Mouse (Mus musculus) right cerebral cortex, postnatal 10 days (tissue): ENCODE results near the gene Med19.
"Not testable (repeated sequence)": the region's sequence is repeated elsewhere in the genome, so short reads cannot be mapped to it uniquely, and the experiment has no call there.

Source experiments
- DNase-seq, 2 experiments: peaks; one replicate each; pipeline ENCODE4 v3.0.0; 2021; ENCODE audit warnings: low spot score in 2 of 2

The Med19 gene

GRCm38 (mm10) chr2:84669828-84670568 is 8.2 kb upstream of the Med19 start:
- no peak for DNase-seq

- DNase-seq, result peak; percentile 96
Observed at GRCm38 (mm10) chr2:84670569-84670933, 7.7 kb upstream of the Med19 start, which contains the start of gene Selenoh. TSS of gene Selenoh (minus strand) at chr2:84670770.

- not testable (repeated sequence) for DNase-seq
Observed at GRCm38 (mm10) chr2:84671535-84671934, 6.7 kb upstream of the Med19 start.

DNA sequence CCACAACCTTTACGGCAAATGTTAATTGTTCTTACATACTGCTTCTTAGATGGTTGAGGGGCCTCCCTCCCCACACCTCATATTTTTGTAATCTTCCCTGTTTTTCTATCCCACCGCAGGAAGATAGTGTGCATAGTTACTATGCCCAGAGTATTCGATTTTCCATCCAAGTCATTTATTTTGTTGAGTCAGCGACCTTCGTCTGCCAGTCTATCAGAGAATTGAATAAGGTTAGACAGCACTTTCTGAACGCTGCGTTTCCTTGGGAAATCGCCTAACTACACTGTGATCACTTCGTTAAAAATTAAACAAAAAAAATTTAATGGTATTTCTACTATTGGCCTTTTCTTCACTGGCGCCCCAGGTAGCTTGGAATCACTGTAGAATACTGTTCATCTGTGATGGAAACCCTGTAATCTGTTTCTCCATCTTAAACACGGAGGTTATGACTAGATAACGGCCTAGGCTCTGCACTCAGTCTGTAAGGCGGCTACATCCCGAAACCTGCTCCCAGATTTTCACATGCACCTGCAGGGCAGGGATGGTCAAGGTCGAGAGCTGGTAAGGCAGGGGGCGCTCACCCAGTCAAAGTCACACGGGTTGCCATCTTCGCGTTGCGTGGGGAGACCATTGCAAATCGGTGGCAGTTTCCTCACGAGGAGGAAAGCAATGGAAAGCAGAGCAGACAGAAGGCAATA is 783 bp upstream of the Med19 start:
- DNase-seq, result no peak

GRCm38 (mm10) chr2:84679016-84679415 is 814 bp downstream of the Med19 start, which contains the start of gene Tmx2:
TSS of gene Tmx2 (minus strand) at chr2:84679140.
- DNase-seq, result no peak

GRCm38 (mm10) chr2:84682605-84683183 is 4.5 kb downstream of the Med19 start:
- no peak for DNase-seq

DNA sequence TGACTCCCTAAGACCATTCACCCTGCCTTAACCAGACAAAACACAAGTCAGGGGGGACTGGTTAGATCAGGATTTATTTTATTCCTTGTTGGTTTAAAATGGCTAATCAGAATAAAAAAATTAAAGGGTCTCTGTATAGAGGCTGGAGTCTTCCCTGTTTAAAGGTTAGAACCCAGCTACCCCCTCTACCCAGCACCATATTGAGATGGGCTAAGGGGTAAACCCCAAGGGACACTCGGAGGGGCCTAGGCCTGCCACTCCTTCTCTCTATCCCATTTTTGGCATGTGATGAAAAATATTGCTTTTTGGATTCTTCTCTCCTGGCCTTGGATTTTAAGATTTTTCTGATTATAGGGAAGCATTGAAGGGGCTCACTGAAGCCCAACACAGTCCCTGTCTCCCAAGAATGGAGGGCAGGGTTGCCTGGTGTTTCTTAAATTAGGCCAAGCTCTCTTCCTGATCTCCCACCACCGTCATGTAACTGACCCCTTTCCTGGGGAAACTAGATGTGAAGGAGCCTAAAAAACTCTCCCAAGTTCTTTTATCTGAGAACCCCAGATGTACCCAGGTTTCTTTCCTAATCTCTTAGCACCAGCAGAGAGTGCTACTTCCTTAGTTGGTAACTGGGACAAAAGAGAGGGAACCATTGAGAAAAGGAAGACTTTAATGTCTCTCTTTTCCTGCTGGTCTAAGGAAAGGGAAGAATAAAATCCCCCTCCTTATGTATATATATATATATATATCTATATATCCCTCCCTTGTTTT is 10.1 kb downstream of the Med19 start:
- no peak for DNase-seq

- no peak for DNase-seq
Observed at GRCm38 (mm10) chr2:84690050-84690449, 11.8 kb downstream of the Med19 start.

GRCm38 (mm10) chr2:84695007-84695695 is 16.9 kb downstream of the Med19 start:
- DNase-seq, result no peak

GRCm38 (mm10) chr2:84703497-84703896 is 25.3 kb downstream of the Med19 start:
- DNase-seq, result no peak

- no peak for DNase-seq
Observed at GRCm38 (mm10) chr2:84704329-84704728, 26.1 kb downstream of the Med19 start.

- no peak for DNase-seq
Observed at GRCm38 (mm10) chr2:84705295-84705694, 27.1 kb downstream of the Med19 start.

DNA sequence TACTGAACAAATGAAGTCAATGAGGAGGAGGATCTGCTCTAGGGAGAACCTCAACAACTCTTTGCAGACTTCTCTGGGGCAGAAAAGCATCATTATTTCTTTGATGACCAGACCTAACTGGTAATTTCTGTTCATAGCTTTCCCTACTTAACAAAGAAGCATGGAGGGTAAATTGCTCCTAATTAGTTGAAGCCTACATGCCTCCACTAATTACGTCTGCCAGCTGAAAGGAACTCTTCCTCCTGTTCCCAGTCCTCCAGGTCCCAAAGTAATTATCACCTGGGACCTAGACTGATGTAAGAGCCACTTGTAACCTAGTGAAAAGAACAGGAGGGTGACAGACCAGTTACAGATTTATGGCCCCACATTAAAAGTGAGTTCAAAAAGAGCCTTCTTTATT is 29.3 kb downstream of the Med19 start:
- DNase-seq, result no peak

GRCm38 (mm10) chr2:84711898-84712297 is 33.7 kb downstream of the Med19 start:
- DNase-seq, result no peak

- DNase-seq, result peak in 1 of 2 experiments; percentile 56
Observed at GRCm38 (mm10) chr2:84714422-84714810, 36.2 kb downstream of the Med19 start.

DNA sequence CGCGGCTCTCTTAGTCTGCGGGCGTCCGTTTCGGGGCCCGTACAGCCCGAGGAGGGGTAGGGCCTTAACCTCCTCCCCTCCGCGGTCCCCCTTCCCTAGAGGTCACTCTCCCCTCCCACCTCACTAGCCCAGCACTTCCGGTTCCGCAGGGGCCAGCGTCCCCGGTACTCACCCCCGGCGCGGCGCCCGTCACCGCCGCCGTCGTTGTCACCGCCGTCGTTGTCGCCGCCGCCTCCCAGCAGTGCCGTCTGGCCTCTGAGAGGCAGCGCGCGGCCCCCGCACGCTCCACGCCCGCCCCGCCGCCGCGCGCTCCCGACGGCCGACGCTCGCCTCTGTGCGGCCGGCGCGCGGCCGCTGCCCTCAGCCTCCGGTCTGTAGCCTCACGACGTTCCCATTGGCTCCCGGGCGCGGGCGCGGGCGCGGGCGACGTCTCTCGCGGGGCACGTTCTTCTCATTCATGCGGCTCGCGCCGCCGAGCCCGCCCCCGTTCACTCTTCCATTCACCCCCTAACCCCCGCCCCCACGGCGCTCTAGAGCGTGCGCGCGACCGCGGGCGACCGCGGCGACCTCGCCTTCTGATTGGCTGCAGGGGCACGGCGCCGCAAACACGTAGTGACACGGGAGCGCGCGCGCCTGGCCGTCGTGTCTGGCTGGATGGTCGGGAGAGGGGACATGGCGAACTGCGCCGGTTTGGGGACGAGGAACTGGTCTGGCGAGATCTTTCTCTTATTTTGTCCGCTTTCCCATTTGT is 36.8 kb downstream of the Med19 start, which contains the start of gene Zdhhc5:
TSS of gene Zdhhc5 (minus strand) at position 370 of the 751 bp plus-strand sequence.
- DNase-seq, result peak; percentile 99

DNA sequence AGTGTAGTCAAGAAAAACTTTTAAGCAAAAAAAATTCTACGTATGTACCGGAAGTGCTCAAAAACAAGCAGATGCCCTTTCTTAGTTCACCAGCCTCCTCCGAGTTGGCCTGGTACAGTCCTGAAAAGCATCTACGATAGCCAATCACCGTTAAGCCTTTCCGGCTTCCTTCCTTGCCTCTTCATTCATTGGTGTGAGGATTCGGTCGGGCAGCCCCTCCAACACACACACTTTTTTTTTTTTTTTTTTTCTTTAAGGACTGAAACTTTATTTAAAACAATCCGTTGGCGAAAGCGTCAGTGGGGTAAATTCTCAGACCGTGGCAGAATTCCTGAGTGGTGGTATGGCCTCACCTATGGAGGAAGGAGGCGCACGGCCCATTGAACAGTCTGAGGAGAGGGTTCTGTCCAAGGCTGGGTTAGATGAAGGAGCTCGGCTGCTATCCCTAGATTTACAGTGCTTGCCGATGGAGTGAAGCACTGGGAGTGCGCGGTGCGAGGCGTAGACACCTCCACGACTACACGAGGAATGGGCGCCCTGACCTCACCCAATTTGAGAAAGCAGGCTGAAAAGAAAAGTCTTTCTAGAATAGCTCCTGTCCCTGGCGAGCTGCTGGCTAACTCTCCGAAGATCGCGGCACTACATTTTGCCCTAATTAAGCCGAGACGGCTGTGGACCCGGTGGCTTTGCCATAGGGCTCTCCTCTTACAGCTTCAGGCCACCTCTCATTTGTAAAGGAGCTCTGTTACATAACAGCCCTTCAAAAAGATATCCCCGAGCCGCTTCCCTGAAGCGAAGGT is 37.6 kb downstream of the Med19 start:
- peak; percentile 92 to 97 for DNase-seq

DNA sequence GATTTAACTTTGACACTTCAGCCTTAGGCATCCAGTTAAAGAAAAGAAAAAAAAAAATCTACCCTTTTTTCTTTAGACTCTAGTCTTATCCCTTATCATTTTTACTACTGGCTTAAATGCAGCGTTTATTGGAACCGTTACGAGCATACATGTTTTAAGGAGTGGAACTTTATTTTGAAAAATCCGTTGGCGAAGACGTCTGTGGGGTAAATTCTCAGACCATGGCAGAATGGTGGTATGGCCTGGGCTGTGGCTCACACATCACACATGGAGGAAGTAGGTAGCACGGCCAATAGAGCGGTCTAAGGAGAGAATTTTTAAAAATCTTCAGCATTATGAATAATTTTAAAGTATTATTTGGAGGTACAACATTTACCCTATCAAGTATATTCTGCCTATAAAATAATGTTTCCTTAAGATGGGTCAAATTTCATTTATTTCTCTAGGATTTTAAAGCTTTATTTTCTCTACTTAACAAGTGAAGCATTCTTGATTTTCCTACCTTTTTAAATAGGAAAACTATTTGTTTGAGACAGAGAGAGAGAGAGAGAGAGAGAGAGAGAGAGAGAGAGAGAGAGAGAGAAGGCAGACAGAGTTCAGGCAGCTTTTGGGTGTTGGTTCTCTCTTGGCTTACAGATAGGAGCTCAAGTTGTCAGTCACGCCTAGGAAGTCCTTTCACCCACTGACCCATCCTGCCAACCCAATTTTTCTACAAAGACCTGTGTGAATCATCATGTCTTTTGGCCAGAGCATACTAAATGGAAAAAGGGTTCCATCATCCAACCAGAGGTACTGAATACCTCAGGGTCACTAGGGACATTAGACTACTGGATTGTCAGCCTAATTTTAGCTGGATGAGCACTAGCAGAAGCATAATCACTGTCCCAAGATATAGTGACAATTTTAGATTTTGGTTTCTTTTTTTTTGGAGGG is 38.5 kb downstream of the Med19 start:
- no peak for DNase-seq

DNA sequence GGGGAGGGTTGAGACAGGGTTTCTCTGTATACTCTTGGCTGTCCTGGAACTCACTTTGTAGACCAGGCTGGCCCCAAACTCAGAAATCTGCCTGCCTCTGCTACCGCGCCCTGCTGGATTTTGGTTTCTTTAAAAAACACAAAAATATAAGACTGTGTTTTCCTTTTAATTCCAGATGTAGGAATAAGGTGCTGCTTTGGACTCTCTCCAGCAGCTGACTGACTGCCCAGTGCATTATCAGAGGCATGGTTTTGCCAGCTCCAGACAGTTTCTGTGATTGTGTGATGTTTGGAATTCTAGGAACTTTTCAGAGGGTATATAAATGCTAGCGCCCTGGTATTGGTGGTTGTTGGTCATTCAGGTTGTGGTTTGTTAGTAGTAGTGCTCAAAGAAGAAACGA is 39.2 kb downstream of the Med19 start:
- no peak for DNase-seq
